Mouse (Mus musculus) liver, embryonic 11.5 days (tissue): ENCODE measurements at regions not wholly inside any gene's neighbourhood (a gene's known extent, or its start where the extent isn't known, plus 50 kb on each side); places are given as distances from the start of the nearest gene placed in this dataset.

ENCODE experiments used
- ATAC-seq: fragments of 200-750 bp; cut with Nextera tagmentation; replicated peaks from 2 replicates; pipeline ENCODE4 v1.8.0; 2017; ENCODE audit warnings: moderate number of reproducible peaks, mild to moderate bottlenecking, moderate TSS enrichment, moderate library complexity; ENCODE audit not compliant: low FRiP score
- DNase-seq: peaks from one replicate; pipeline ENCODE4 v3.0.0-alpha.2; 2017; ENCODE audit warnings: low spot score
- H3K27ac ChIP-seq: fragments of 300-500 bp; sonication (generic); 2 replicates; pipeline ENCODE4 v1.5.1; 2014; ENCODE audit warnings: mild to moderate bottlenecking, low read depth, low read length, control low read depth
- H3K27me3 ChIP-seq: fragments of 300-500 bp; sonication (generic); replicated peaks from 2 replicates; pipeline ENCODE4 v1.6.1; 2014; ENCODE audit warnings: low read length, mixed read lengths; ENCODE audit not compliant: control insufficient read depth, insufficient read depth
- H3K36me3 ChIP-seq: fragments of 300-500 bp; sonication (generic); 2 replicates; pipeline ENCODE4 v1.6.1; 2014; ENCODE audit warnings: mild to moderate bottlenecking, low read length, moderate library complexity, mixed read lengths; ENCODE audit not compliant: control insufficient read depth, insufficient read depth
- H3K4me1 ChIP-seq: fragments of 300-500 bp; sonication (generic); replicated peaks from 2 replicates; pipeline ENCODE4 v1.6.1; 2014; ENCODE audit warnings: low read length, mixed read lengths; ENCODE audit not compliant: control insufficient read depth, insufficient read depth
- H3K4me2 ChIP-seq: fragments of 300-500 bp; sonication (generic); 2 replicates; pipeline ENCODE4 v1.6.1; 2014; ENCODE audit warnings: mild to moderate bottlenecking, control low read depth, moderate library complexity
- H3K4me3 ChIP-seq: fragments of 300-500 bp; sonication (generic); 2 replicates; pipeline ENCODE4 v1.5.1; 2014; ENCODE audit warnings: low read depth, low read length, control low read depth
- H3K9ac ChIP-seq: fragments of 300-500 bp; sonication (generic); 2 replicates; pipeline ENCODE4 v1.6.1; 2014; ENCODE audit warnings: low read depth, low read length, control low read depth
- H3K9me3 ChIP-seq: fragments of 300-500 bp; sonication (generic); 2 replicates; pipeline ENCODE4 v1.6.1; 2016; ENCODE audit warnings: low read length, inconsistent platforms, mixed read lengths; ENCODE audit not compliant: control insufficient read depth
- WGBS: fragments of 180-500 bp; shearing (Covaris S2); extraction: QIAGEN DNeasy Blood & Tissue Kit; methylation state at CpG from one replicate; pipeline ENCODE4 v1.1.7; 2014; 5-methylcytosine and 5-hydroxymethylcytosine counted together

DNA sequence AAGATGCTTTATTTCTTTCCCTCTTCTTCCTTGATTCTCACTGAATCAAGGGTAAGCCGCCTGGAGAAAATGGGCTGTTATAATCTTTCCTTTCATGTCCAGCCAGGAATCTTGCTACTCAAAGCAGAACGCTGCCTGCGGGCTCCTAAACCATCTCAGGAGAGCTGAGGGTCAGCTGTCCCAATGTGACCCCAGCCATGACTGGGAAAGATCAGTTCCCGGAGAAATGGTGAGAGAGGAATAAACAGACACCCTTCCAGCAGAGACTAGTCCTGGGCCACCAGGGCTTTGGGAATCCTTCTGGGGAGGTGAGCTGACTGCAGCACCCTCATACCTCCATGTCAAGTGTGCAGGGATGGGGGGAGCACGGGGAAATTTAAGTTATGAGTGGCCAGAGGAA lies 195.4 kb upstream of the Dio3 start:
- 51% methylated on average over 5 of the region's 5 CpGs for WGBS
- Histone ChIP-seq H3K27me3 (no peaks in the 10 kb centered on the region), H3K4me1 (no peaks in the 10 kb centered on the region), H3K4me3 (no peak overlapping the region), H3K4me2 (no peak overlapping the region), H3K9me3 (no peaks in the 10 kb centered on the region), H3K9ac (no peak overlapping the region), H3K27ac (no peak overlapping the region), H3K36me3 (no peaks in the 10 kb centered on the region)
- peak; percentile 18 for DNase-seq
- no peak for ATAC-seq

GRCm38 (mm10) chr12:110086921-110087320 lies 191.9 kb upstream of the Dio3 start:
- ATAC-seq (no peak), DNase-seq (no peak)
- Histone ChIP-seq H3K4me1 (no peaks in the 10 kb centered on the region), H3K4me3 (no peak overlapping the region), H3K36me3 (no peaks in the 10 kb centered on the region), H3K27me3 (no peaks in the 10 kb centered on the region), H3K9me3 (no peaks in the 10 kb centered on the region), H3K9ac (no peak overlapping the region), H3K27ac (no peak overlapping the region), H3K4me2 (no peak overlapping the region)
- whole genome bisulfite sequencing = 81% methylated on average over 2 of the region's 2 CpGs

- Histone ChIP-seq H3K27me3 (no peaks in the 10 kb centered on the region), H3K36me3 (no peaks in the 10 kb centered on the region), H3K4me3 (no peak overlapping the region), H3K4me2 (no peak overlapping the region), H3K9me3 (no peaks in the 10 kb centered on the region), H3K9ac (no peak overlapping the region), H3K4me1 (no peaks in the 10 kb centered on the region), H3K27ac (no peak overlapping the region)
- ATAC-seq (no peak), DNase-seq (no peak)
Observed at GRCm38 (mm10) chr12:110087812-110088211, 191.1 kb upstream of the Dio3 start.

DNA sequence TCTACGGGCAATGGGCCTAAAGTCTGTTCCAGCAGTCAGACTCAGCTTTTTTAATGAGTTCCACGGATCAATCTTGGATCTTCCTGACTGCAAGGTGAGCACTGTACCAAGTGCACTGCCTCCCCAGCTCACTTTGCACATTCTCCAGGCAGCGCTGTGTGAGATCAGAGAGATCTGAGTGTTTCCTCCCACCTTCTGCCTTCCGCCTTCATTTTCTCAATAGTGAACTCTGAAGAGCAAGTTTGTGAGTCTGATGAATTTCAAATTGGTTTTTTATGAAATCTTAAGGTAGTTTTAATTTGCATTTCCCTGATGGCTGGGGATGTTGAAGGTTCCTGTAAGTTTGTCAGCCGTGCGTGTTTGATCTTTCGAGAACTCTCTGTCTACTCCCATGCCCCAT lies 176.7 kb upstream of the Dio3 start:
- Histone ChIP-seq H3K36me3 (no peaks in the 10 kb centered on the region), H3K4me3 (no peak overlapping the region), H3K4me1 (no peaks in the 10 kb centered on the region), H3K9me3 (no peaks in the 10 kb centered on the region), H3K4me2 (no peak overlapping the region), H3K27ac (no peak overlapping the region), H3K9ac (no peak overlapping the region), H3K27me3 (no peaks in the 10 kb centered on the region)
- no peak for DNase-seq
- WGBS = 85% methylated on average over 7 of the region's 7 CpGs
- no peak for ATAC-seq

DNA sequence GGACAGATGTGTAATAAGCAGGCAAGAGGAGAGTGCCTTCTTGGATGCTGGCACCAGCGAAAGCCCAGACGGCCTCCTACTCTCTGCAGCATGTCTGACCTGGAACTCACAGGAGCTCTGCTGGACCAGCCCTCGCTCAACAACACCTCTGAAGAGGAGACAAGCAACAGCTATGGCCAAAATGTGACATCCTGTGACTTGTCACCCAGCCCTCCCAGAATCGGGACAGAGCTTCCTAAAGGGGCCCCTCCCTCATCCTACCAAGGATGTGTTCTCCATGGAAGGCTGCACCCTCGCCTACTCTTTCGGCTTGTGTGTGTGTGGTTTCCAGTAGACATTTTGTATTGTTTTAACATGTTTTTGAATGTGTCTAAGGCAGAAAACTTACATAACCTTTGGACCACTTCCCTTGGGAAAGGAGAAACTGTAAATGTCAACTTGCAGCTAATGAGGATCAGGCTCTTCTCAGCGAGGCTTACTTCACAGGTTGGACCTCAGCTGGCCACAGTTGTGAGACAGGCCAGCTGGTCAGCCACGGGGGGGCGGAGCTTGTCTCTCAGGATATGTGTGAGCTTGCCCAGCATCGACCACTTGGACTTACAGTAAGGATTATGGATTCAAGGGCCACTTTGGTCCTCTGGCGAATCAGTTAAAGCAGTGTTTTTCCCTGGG lies 166.7 kb upstream of the Dio3 start:
- ATAC-seq (no peak), DNase-seq (no peak)
- no peak overlapping the region for H3K9ac ChIP-seq
- no peaks in the 10 kb centered on the region for H3K36me3 ChIP-seq
- no peaks in the 10 kb centered on the region for H3K9me3 ChIP-seq
- no peak overlapping the region for H3K27ac ChIP-seq
- no peaks in the 10 kb centered on the region for H3K4me1 ChIP-seq
- no peaks in the 10 kb centered on the region for H3K27me3 ChIP-seq
- no peak overlapping the region for H3K4me2 ChIP-seq
- no peak overlapping the region for H3K4me3 ChIP-seq
- WGBS = 58% methylated on average over 11 of the region's 11 CpGs

- 74% methylated on average over 7 of the region's 7 CpGs for WGBS
- Histone ChIP-seq H3K36me3 (no peaks in the 10 kb centered on the region), H3K4me1 (no peaks in the 10 kb centered on the region), H3K4me2 (no peak overlapping the region), H3K4me3 (no peak overlapping the region), H3K27ac (no peak overlapping the region), H3K9me3 (no peaks in the 10 kb centered on the region), H3K27me3 (no peaks in the 10 kb centered on the region), H3K9ac (no peak overlapping the region)
- no peak for DNase-seq
- no peak for ATAC-seq
Observed at GRCm38 (mm10) chr12:110112723-110113105, 166.2 kb upstream of the Dio3 start.

GRCm38 (mm10) chr12:110120141-110120540 lies 158.7 kb upstream of the Dio3 start:
- H3K27ac ChIP-seq = no peak overlapping the region
- H3K9ac ChIP-seq = no peak overlapping the region
- no peak for DNase-seq
- no peak overlapping the region for H3K4me3 ChIP-seq
- WGBS = 76% methylated on average over 7 of the region's 7 CpGs
- ATAC-seq = no peak
- no peaks in the 10 kb centered on the region for H3K9me3 ChIP-seq
- no peaks in the 10 kb centered on the region for H3K36me3 ChIP-seq
- no peaks in the 10 kb centered on the region for H3K4me1 ChIP-seq
- no peak overlapping the region for H3K4me2 ChIP-seq
- no peaks in the 10 kb centered on the region for H3K27me3 ChIP-seq

- no peak overlapping the region for H3K4me3 ChIP-seq
- WGBS = 88% methylated on average over 4 of the region's 4 CpGs
- ATAC-seq (no peak), DNase-seq (no peak)
- no peak overlapping the region for H3K27ac ChIP-seq
- H3K9ac ChIP-seq = no peak overlapping the region
- no peaks in the 10 kb centered on the region for H3K27me3 ChIP-seq
- no peaks in the 10 kb centered on the region for H3K9me3 ChIP-seq
- no peaks in the 10 kb centered on the region for H3K36me3 ChIP-seq
- H3K4me1 ChIP-seq = no peaks in the 10 kb centered on the region
- no peak overlapping the region for H3K4me2 ChIP-seq
Observed at GRCm38 (mm10) chr12:110122976-110123375, 155.9 kb upstream of the Dio3 start.

- Histone ChIP-seq H3K9me3 (no peaks in the 10 kb centered on the region), H3K27me3 (no peaks in the 10 kb centered on the region), H3K36me3 (no peaks in the 10 kb centered on the region), H3K4me3 (no peak overlapping the region), H3K27ac (no peak overlapping the region), H3K9ac (no peak overlapping the region), H3K4me2 (no peak overlapping the region), H3K4me1 (no peaks in the 10 kb centered on the region)
- DNase-seq (no peak), ATAC-seq (no peak)
- WGBS = 90% methylated on average over 7 of the region's 7 CpGs
Observed at GRCm38 (mm10) chr12:110126525-110126924, 152.3 kb upstream of the Dio3 start.
